In the genomic region with DNA sequence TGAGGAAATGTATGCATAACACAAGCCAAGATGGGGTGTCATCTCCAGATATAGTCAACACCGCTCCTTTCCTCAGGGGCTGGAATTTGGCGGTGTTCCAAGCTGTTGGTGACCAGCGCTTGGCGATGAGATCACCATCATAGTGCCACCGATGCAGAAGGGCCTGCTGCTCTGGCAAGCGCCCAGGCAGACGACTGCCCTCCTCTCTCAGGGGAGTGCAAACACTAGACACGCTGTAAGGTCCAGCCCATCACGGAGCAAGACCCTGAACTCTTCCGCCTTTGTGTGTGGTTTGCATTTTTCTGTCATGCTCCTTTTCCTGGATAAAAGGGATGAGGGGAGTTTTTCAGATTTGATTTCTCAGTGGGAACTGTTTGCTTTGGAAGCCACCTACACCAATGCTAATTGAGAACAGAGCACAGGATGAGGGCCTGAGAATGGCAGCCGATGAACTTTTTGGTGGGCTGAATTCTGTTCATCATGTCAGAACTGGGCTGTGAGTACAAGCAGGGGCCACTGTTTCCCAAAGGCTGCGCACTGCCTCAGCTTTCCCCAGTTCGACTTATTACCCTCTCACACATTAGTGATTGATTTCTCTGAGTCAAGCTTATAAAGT, we compare ENCODE assay signal across 8 mouse cellular contexts.
A peak's percentile ranks its signal among the peaks of the same experiment; 100 is the strongest.
DNase-seq lines count a peak whose midpoint lies in the region; TF ChIP-seq lines count a peak whose summit lies in the region.

No protein-coding gene starts in this region.

- H3K27ac ChIP-seq in cortical plate, adult 2 months (ENCODE audit: insufficient read depth, low read length), result no peak overlapping the region
- H3K27ac ChIP-seq in midbrain, embryonic 10.5 days (replicated peaks), result peak overlapping the region; percentile 95

- no peak for TF ChIP-seq POLR2A in cortical plate, adult 2 months (IDR thresholded peaks at IDR 0.05; ENCODE audit: extremely low read depth, insufficient read depth, low read length)

- peak overlapping the region; percentile 43 for H3K4me3 ChIP-seq in cortical plate, adult 2 months (ENCODE audit: insufficient read depth, low read length)
- H3K4me3 ChIP-seq in midbrain, embryonic 10.5 days, result peak overlapping the region; percentile 70

- 0 out of 2 replicates have a peak, but pooled peaks cover 7% of the 10 kb centered on the region for H3K36me3 ChIP-seq in midbrain, embryonic 10.5 days

- TF ChIP-seq CTCF in cortical plate, adult 2 months (IDR thresholded peaks at IDR 0.05; ENCODE audit: extremely low read depth, insufficient read depth, low read length), result no peak

- H3K9me3 ChIP-seq in midbrain, embryonic 10.5 days (replicated peaks), result peaks cover 14% of the 10 kb centered on the region; the same call in 1 of the 2 replicates

- no peaks in the 10 kb centered on the region for H3K27me3 ChIP-seq in midbrain, embryonic 10.5 days (ENCODE audit: low read depth, poor library complexity, severe bottlenecking)

- peak; percentile 25 for DNase-seq in ovary, postnatal 36 days (ENCODE audit: low spot score)
- DNase-seq in ovary, postnatal 14 days (ENCODE audit: low spot score), result no peak
- DNase-seq in heart, postnatal 4 days, result peak; percentile 85
- peak; percentile 27 to 31 for DNase-seq in layer of hippocampus, postnatal 36 days
- DNase-seq in midbrain, embryonic 10.5 days (ENCODE audit: low spot score), result peak; percentile 63
- peak; percentile 12 for DNase-seq in testis, postnatal 14 days (ENCODE audit: low spot score)
- no peak for DNase-seq in ovary, adult 18-20 months (ENCODE audit: low spot score)

- WGBS in midbrain, embryonic 10.5 days, result 23% methylated on average over 13 of the region's 13 CpGs

- peaks cover 2% of the 10 kb centered on the region; the same call in 1 of the 2 replicates for H3K4me1 ChIP-seq in cortical plate, adult 2 months (ENCODE audit: control insufficient read depth, insufficient read depth, low read length)
- peaks cover 68% of the 10 kb centered on the region for H3K4me1 ChIP-seq in midbrain, embryonic 10.5 days

Comparison
In these comparisons a context has a peak if more than half of its experiments do, and no peak if none do; other contexts are left out.
1. DNase-seq: peak in ovary, postnatal 36 days (single experiment), heart, postnatal 4 days (single experiment), layer of hippocampus, postnatal 36 days (2 of 2), midbrain, embryonic 10.5 days (single experiment) and testis, postnatal 14 days (single experiment); none in ovary, postnatal 14 days (single experiment) and ovary, adult 18-20 months (single experiment).